28 mouse cellular contexts compared by ENCODE assay signal in the genomic region with DNA sequence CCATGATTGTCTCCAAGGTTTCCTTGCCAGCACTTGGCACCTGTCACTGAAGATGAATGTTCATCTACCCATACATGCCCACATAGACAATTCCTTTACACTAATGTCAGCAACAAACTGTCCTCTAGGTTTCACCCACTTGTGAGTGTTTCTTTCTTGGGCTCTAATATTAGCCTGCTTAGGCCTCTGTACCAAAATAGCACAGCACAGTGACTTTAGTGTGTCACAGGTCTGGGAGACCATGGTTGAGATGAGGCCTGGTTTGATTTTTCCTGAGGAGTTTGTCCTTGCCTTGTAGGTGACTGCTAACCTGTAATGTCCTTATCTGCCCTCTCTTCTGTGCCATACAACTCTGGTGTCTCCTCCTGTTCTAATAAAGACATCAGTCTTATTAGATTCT.
A peak's percentile ranks its signal among the peaks of the same experiment; 100 is the strongest.
DNase-seq lines count a peak whose midpoint lies in the region; ATAC-seq lines count a peak whose summit lies in the region.
"Had no signal": no experiment of that assay in that cellular context is flagged by ENCODE, and none has a peak within 500 bp of the region (broad histone marks: within the 10 kb centered on the region; RNA-seq: fewer than 3 reads in every experiment).

No protein-coding gene starts in this region.

- H3K4me2 ChIP-seq in heart, embryonic 15.5 days, result no peak overlapping the region
- H3K4me2 ChIP-seq: hindbrain, embryonic 13.5 days; limb, embryonic 15.5 days; liver, embryonic 13.5 days; neural tube, embryonic 15.5 days had no signal

- H3K36me3 ChIP-seq in heart, embryonic 10.5 days, result no peaks in the 10 kb centered on the region
- H3K36me3 ChIP-seq in heart, embryonic 15.5 days, result no peaks in the 10 kb centered on the region
- H3K36me3 ChIP-seq: hindbrain, embryonic 13.5 days; limb, embryonic 10.5 days; limb, embryonic 15.5 days; liver, embryonic 13.5 days; neural tube, embryonic 15.5 days had no signal

- no peaks in the 10 kb centered on the region for H3K9me3 ChIP-seq in heart, embryonic 10.5 days
- H3K9me3 ChIP-seq in heart, embryonic 15.5 days (replicated peaks), result no peaks in the 10 kb centered on the region
- H3K9me3 ChIP-seq: hindbrain, embryonic 13.5 days; limb, embryonic 10.5 days; limb, embryonic 15.5 days; liver, embryonic 13.5 days; neural tube, embryonic 15.5 days had no signal

- no peak for ATAC-seq in heart, embryonic 15.5 days (replicated peaks; ENCODE audit: insufficient number of reproducible peaks, insufficient read depth, low FRiP score, low read depth)
- no peak for ATAC-seq in monocyte, adult 5-6 weeks (replicated peaks; ENCODE audit: insufficient number of reproducible peaks, low FRiP score, low TSS enrichment, poor library complexity, severe bottlenecking)
- ATAC-seq: forebrain, embryonic 14.5 days; intestine, postnatal 0 days; lung, postnatal 0 days; Patski had no signal

- H3K9ac ChIP-seq in heart, embryonic 15.5 days, result no peak overlapping the region
- H3K9ac ChIP-seq: hindbrain, embryonic 13.5 days; limb, embryonic 15.5 days; liver, embryonic 13.5 days; neural tube, embryonic 15.5 days had no signal

- H3K4me3 ChIP-seq in heart, embryonic 10.5 days, result no peak overlapping the region
- H3K4me3 ChIP-seq in heart, embryonic 15.5 days, result no peak overlapping the region
- H3K4me3 ChIP-seq: hindbrain, embryonic 13.5 days; limb, embryonic 10.5 days; limb, embryonic 15.5 days; liver, embryonic 13.5 days; neural tube, embryonic 15.5 days had no signal

- no peaks in the 10 kb centered on the region for H3K4me1 ChIP-seq in heart, embryonic 10.5 days
- H3K4me1 ChIP-seq in heart, embryonic 15.5 days (replicated peaks), result 0 out of 2 replicates have a peak, but pooled peaks cover 3% of the 10 kb centered on the region
- H3K4me1 ChIP-seq: hindbrain, embryonic 13.5 days; limb, embryonic 10.5 days; limb, embryonic 15.5 days; liver, embryonic 13.5 days; neural tube, embryonic 15.5 days had no signal

- no peaks in the 10 kb centered on the region for H3K27me3 ChIP-seq in heart, embryonic 10.5 days (ENCODE audit: insufficient read depth, poor library complexity, severe bottlenecking)
- H3K27me3 ChIP-seq in heart, embryonic 15.5 days, result no peaks in the 10 kb centered on the region
- H3K27me3 ChIP-seq: hindbrain, embryonic 13.5 days; limb, embryonic 15.5 days; liver, embryonic 13.5 days; neural tube, embryonic 15.5 days; Patski had no signal

- peak; percentile 29 to 58 for DNase-seq in heart, adult 18-20 months
- DNase-seq in heart, embryonic 10.5 days (ENCODE audit: low spot score), result no peak
- DNase-seq in heart, postnatal 4 days, result peak; percentile 16
- no peak for DNase-seq in kidney, adult 18-20 months
- DNase-seq in cerebellum, adult 9-10 months, result no peak
- DNase-seq: adrenal gland, postnatal 25 days; cerebellum, adult 18-20 months; cerebellum, postnatal 14 days; gastrocnemius, postnatal 25 days; kidney, postnatal 14 days; layer of hippocampus, adult 9-11 months; liver, embryonic 13.5 days; lung, adult 18-20 months; midbrain, embryonic 14.5 days; retina, postnatal 1 day; right cerebral cortex, postnatal 25 days; spleen, adult 18-20 months; thymus, postnatal 14 days had no signal

- H3K27ac ChIP-seq in heart, embryonic 10.5 days, result peak overlapping the region; percentile 49; the same call in 1 of the 2 replicates
- H3K27ac ChIP-seq in heart, embryonic 15.5 days, result peak overlapping the region; percentile 65
- H3K27ac ChIP-seq: hindbrain, embryonic 13.5 days; limb, embryonic 10.5 days; limb, embryonic 15.5 days; liver, embryonic 13.5 days; neural tube, embryonic 15.5 days had no signal

Comparison
In these comparisons a context has a peak if more than half of its experiments do, and no peak if none do; other contexts are left out.
1. DNase-seq: peak in heart, adult 18-20 months (2 of 2) and heart, postnatal 4 days (single experiment); none in heart, embryonic 10.5 days (single experiment), kidney, adult 18-20 months (single experiment) and cerebellum, adult 9-10 months (single experiment).